Mouse (Mus musculus): ENCODE data around the gene Mptx1.
"Not testable (repeated sequence)": the region's sequence is repeated elsewhere in the genome, so short reads cannot be mapped to it uniquely, and the experiment has no call there.

Gene Mptx1
- long read RNA-seq, experiment 1 = 0 reads
- long read RNA-seq, experiment 2 = 0 reads

GRCm38 (mm10) chr1:174330218-174330617, at the start of gene Mptx1:
TSS of gene Mptx1 (plus strand) at chr1:174330518.
- intact Hi-C loops (cut with DNase I) = loop anchor here (10.0 kb wide), 1 partner anchor 1055 kb away; the partner anchor contains the start of gene Mptx2

GRCm38 (mm10) chr1:174303162-174303561, 27.2 kb upstream of the Mptx1 start:
- intact Hi-C loops (cut with DNase I) = no loop called here

GRCm38 (mm10) chr1:174317308-174317707, 13.0 kb upstream of the Mptx1 start:
- intact Hi-C loops (cut with DNase I) = no loop called here

GRCm38 (mm10) chr1:174353636-174354035, 23.3 kb downstream of the Mptx1 start:
- intact Hi-C loops (cut with DNase I) = not testable (repeated sequence)

GRCm38 (mm10) chr1:174354640-174355039, 24.3 kb downstream of the Mptx1 start:
- intact Hi-C loops (cut with DNase I) = no loop called here

GRCm38 (mm10) chr1:174364882-174365451, 34.6 kb downstream of the Mptx1 start, which contains the start of gene Olfr417:
TSS of gene Olfr417 (plus strand) at chr1:174365122.
- intact Hi-C loops (cut with DNase I) = no loop called here

GRCm38 (mm10) chr1:174373799-174374198, 43.5 kb downstream of the Mptx1 start:
- intact Hi-C loops (cut with DNase I) = no loop called here
